9 mouse cellular contexts compared by ENCODE assay signal in genomic region chr16:95615579-95615978, GRCm38 (mm10). TPM values are rescaled to one million over a fixed set of nuclear protein-coding genes. Genes with fewer than 3 reads are reported as not detected.
DNase-seq lines count a peak whose midpoint lies in the region; TF ChIP-seq lines count a peak whose summit lies in the region.
"Had no signal": no experiment of that assay in that cellular context is flagged by ENCODE, and none has a peak within 500 bp of the region (broad histone marks: within the 10 kb centered on the region; RNA-seq: fewer than 3 reads in every experiment).

No protein-coding gene starts in this region.

- peak; percentile 55 for TF ChIP-seq CTCF in cortical plate, adult 2 months (IDR thresholded peaks at IDR 0.05; ENCODE audit: extremely low read depth, insufficient read depth, low read length)

- H3K27ac ChIP-seq in cortical plate, adult 2 months (ENCODE audit: insufficient read depth, low read length) = no peak overlapping the region
- H3K27ac ChIP-seq: lung, embryonic 15.5 days had no signal

- intact Hi-C loops in heart, postnatal 10 days (cut with DNase I) = no loop called here
- intact Hi-C loops in heart, postnatal 25 days (cut with DNase I) = no loop called here

- no peak overlapping the region for H3K4me3 ChIP-seq in cortical plate, adult 2 months (ENCODE audit: insufficient read depth, low read length)
- H3K4me3 ChIP-seq: lung, embryonic 15.5 days had no signal

- DNase-seq in heart, postnatal 10 days = peak; percentile 15 to 31
- no peak for DNase-seq in heart, postnatal 25 days (ENCODE audit: low spot score)
- peak; percentile 59 for DNase-seq in A20 (ENCODE audit: low read depth, low spot score)
- peak; percentile 40 for DNase-seq in NIH3T3 (ENCODE audit: low read depth)
- peak; percentile 50 for DNase-seq in lung, postnatal 10 days
- peak; percentile 49 to 74 for DNase-seq in thymus, postnatal 10 days (ENCODE audit: low spot score in 2 of 2)
- DNase-seq in frontal cortex, postnatal 14 days (ENCODE audit: low spot score in 2 of 2) = no peak

- no peak for TF ChIP-seq POLR2A in cortical plate, adult 2 months (IDR thresholded peaks at IDR 0.05; ENCODE audit: extremely low read depth, insufficient read depth, low read length)

- H3K4me1 ChIP-seq in cortical plate, adult 2 months (ENCODE audit: control insufficient read depth, insufficient read depth, low read length) = no peaks in the 10 kb centered on the region

RNA-seq across cellular contexts. Expression of gene Erg, which starts 29.2 kb away (rescaled TPM):
- total RNA-seq in heart, postnatal 10 days (2021) = 10 to 100 TPM; 49.6 to 54.5 TPM
- 10 to 100 TPM; 29.8 to 33.0 TPM for total RNA-seq in heart, postnatal 25 days (2021)
- polyA plus RNA-seq in cortical plate, adult 2 months (2012; rRNA removed) = 6.4 and 7.3 TPM in 2 replicates

Comparison
In these comparisons a context has a peak if more than half of its experiments do, and no peak if none do; other contexts are left out.
1. DNase-seq: peak in heart, postnatal 10 days (2 of 2), A20 (single experiment), NIH3T3 (single experiment), lung, postnatal 10 days (single experiment) and thymus, postnatal 10 days (2 of 2); none in heart, postnatal 25 days (single experiment) and frontal cortex, postnatal 14 days (0 of 2).